Mouse (Mus musculus): ENCODE measurements around the gene Fblim1. TPM values are rescaled to one million over a fixed set of nuclear protein-coding genes. Genes with fewer than 3 reads are reported as not detected.

Fblim1 gene
- polyA plus RNA-seq, 1 experiment from 2014 or later, result 76.1 TPM

- peaks cover 23% of the 10 kb centered on the region for H3K4me1 ChIP-seq (replicated peaks; ENCODE audit: control insufficient read depth, insufficient read depth, low read length)
- peak; percentile 82 for ATAC-seq (ENCODE audit: low read depth)
- H3K27me3 ChIP-seq (ENCODE audit: control insufficient read depth, insufficient read depth, low read depth, low read length), result no peaks in the 10 kb centered on the region
- H3K27ac ChIP-seq (ENCODE audit: low read length), result peak overlapping the region; percentile 93
- H3K36me3 ChIP-seq (ENCODE audit: control insufficient read depth, insufficient read depth, low read length), result peaks cover 10% of the 10 kb centered on the region
- peak overlapping the region; percentile 86 for H3K9ac ChIP-seq (ENCODE audit: low read length)
- H3K4me3 ChIP-seq (ENCODE audit: low read length), result peak overlapping the region; percentile 74
- WGBS, result 1% methylated on average over 19 of the region's 19 CpGs
- peak overlapping the region; percentile 90 for H3K4me2 ChIP-seq (ENCODE audit: low read depth, low read length)
- H3K9me3 ChIP-seq (ENCODE audit: control insufficient read depth, low read length), result no peaks in the 10 kb centered on the region
Measured at GRCm38 (mm10) chr4:141598199-141598893, 7.5 kb downstream of the Fblim1 start.

GRCm38 (mm10) chr4:141596700-141597328 lies 9.1 kb downstream of the Fblim1 start:
- Histone ChIP-seq H3K27me3 (ENCODE audit: control insufficient read depth, insufficient read depth, low read depth, low read length) (no peaks in the 10 kb centered on the region), H3K27ac (ENCODE audit: low read length) (no peak overlapping the region), H3K9ac (ENCODE audit: low read length) (peak overlapping the region; percentile 4; the same call in 1 of the 2 replicates), H3K36me3 (ENCODE audit: control insufficient read depth, insufficient read depth, low read length) (peaks cover 20% of the 10 kb centered on the region), H3K4me1 (replicated peaks; ENCODE audit: control insufficient read depth, insufficient read depth, low read length) (peaks cover 18% of the 10 kb centered on the region), H3K4me3 (ENCODE audit: low read length) (no peak overlapping the region), H3K4me2 (ENCODE audit: low read depth, low read length) (no peak overlapping the region), H3K9me3 (ENCODE audit: control insufficient read depth, low read length) (no peaks in the 10 kb centered on the region)
- no peak for ATAC-seq (ENCODE audit: low read depth)
- 80% methylated on average over 8 of the region's 8 CpGs for WGBS

GRCm38 (mm10) chr4:141595605-141596268 lies 10.2 kb downstream of the Fblim1 start:
- no peak for ATAC-seq (ENCODE audit: low read depth)
- Histone ChIP-seq H3K4me1 (replicated peaks; ENCODE audit: control insufficient read depth, insufficient read depth, low read length) (peaks cover 15% of the 10 kb centered on the region), H3K9ac (ENCODE audit: low read length) (no peak overlapping the region), H3K27ac (ENCODE audit: low read length) (no peak overlapping the region), H3K4me2 (ENCODE audit: low read depth, low read length) (no peak overlapping the region), H3K9me3 (ENCODE audit: control insufficient read depth, low read length) (no peaks in the 10 kb centered on the region), H3K4me3 (ENCODE audit: low read length) (no peak overlapping the region), H3K36me3 (ENCODE audit: control insufficient read depth, insufficient read depth, low read length) (peaks cover 24% of the 10 kb centered on the region), H3K27me3 (ENCODE audit: control insufficient read depth, insufficient read depth, low read depth, low read length) (no peaks in the 10 kb centered on the region)
- WGBS, result 64% methylated on average over 9 of the region's 9 CpGs

GRCm38 (mm10) chr4:141595138-141595537 lies 10.8 kb downstream of the Fblim1 start:
- ATAC-seq (ENCODE audit: low read depth), result no peak
- H3K4me3 ChIP-seq (ENCODE audit: low read length), result no peak overlapping the region
- H3K27me3 ChIP-seq (ENCODE audit: control insufficient read depth, insufficient read depth, low read depth, low read length), result no peaks in the 10 kb centered on the region
- no peak overlapping the region for H3K4me2 ChIP-seq (ENCODE audit: low read depth, low read length)
- no peak overlapping the region for H3K9ac ChIP-seq (ENCODE audit: low read length)
- H3K36me3 ChIP-seq (ENCODE audit: control insufficient read depth, insufficient read depth, low read length), result peaks cover 26% of the 10 kb centered on the region
- 87% methylated on average over 11 of the region's 11 CpGs for WGBS
- no peaks in the 10 kb centered on the region for H3K9me3 ChIP-seq (ENCODE audit: control insufficient read depth, low read length)
- H3K4me1 ChIP-seq (replicated peaks; ENCODE audit: control insufficient read depth, insufficient read depth, low read length), result peaks cover 11% of the 10 kb centered on the region
- H3K27ac ChIP-seq (ENCODE audit: low read length), result no peak overlapping the region

- Histone ChIP-seq H3K27ac (ENCODE audit: low read length) (no peak overlapping the region), H3K9me3 (ENCODE audit: control insufficient read depth, low read length) (no peaks in the 10 kb centered on the region), H3K27me3 (ENCODE audit: control insufficient read depth, insufficient read depth, low read depth, low read length) (no peaks in the 10 kb centered on the region), H3K4me1 (replicated peaks; ENCODE audit: control insufficient read depth, insufficient read depth, low read length) (no peaks in the 10 kb centered on the region), H3K4me3 (ENCODE audit: low read length) (no peak overlapping the region), H3K4me2 (ENCODE audit: low read depth, low read length) (no peak overlapping the region), H3K36me3 (ENCODE audit: control insufficient read depth, insufficient read depth, low read length) (peaks cover 39% of the 10 kb centered on the region), H3K9ac (ENCODE audit: low read length) (no peak overlapping the region)
- 19% methylated on average over 3 of the region's 3 CpGs for WGBS
- no peak for ATAC-seq (ENCODE audit: low read depth)
Measured at GRCm38 (mm10) chr4:141591547-141591946, 14.3 kb downstream of the Fblim1 start.

GRCm38 (mm10) chr4:141583919-141584318 lies 22.0 kb downstream of the Fblim1 start:
- Histone ChIP-seq H3K4me2 (ENCODE audit: low read depth, low read length) (no peak overlapping the region), H3K4me1 (replicated peaks; ENCODE audit: control insufficient read depth, insufficient read depth, low read length) (no peaks in the 10 kb centered on the region), H3K27me3 (ENCODE audit: control insufficient read depth, insufficient read depth, low read depth, low read length) (no peaks in the 10 kb centered on the region), H3K9me3 (ENCODE audit: control insufficient read depth, low read length) (no peaks in the 10 kb centered on the region), H3K4me3 (ENCODE audit: low read length) (no peak overlapping the region), H3K9ac (ENCODE audit: low read length) (no peak overlapping the region), H3K36me3 (ENCODE audit: control insufficient read depth, insufficient read depth, low read length) (peaks cover 49% of the 10 kb centered on the region), H3K27ac (ENCODE audit: low read length) (no peak overlapping the region)
- WGBS, result 88% methylated on average over 8 of the region's 8 CpGs
- ATAC-seq (ENCODE audit: low read depth), result no peak

GRCm38 (mm10) chr4:141581051-141581450 lies 24.8 kb downstream of the Fblim1 start:
- Histone ChIP-seq H3K9ac (ENCODE audit: low read length) (no peak overlapping the region), H3K4me2 (ENCODE audit: low read depth, low read length) (no peak overlapping the region), H3K27ac (ENCODE audit: low read length) (no peak overlapping the region), H3K4me3 (ENCODE audit: low read length) (no peak overlapping the region), H3K36me3 (ENCODE audit: control insufficient read depth, insufficient read depth, low read length) (peaks cover 63% of the 10 kb centered on the region), H3K9me3 (ENCODE audit: control insufficient read depth, low read length) (peaks cover 2% of the 10 kb centered on the region; the same call in 1 of the 2 replicates), H3K4me1 (replicated peaks; ENCODE audit: control insufficient read depth, insufficient read depth, low read length) (no peaks in the 10 kb centered on the region), H3K27me3 (ENCODE audit: control insufficient read depth, insufficient read depth, low read depth, low read length) (no peaks in the 10 kb centered on the region)
- WGBS, result 90% methylated on average over 13 of the region's 13 CpGs
- ATAC-seq (ENCODE audit: low read depth), result no peak

- Histone ChIP-seq H3K4me1 (replicated peaks; ENCODE audit: control insufficient read depth, insufficient read depth, low read length) (peaks cover 9% of the 10 kb centered on the region), H3K9ac (ENCODE audit: low read length) (no peak overlapping the region), H3K36me3 (ENCODE audit: control insufficient read depth, insufficient read depth, low read length) (peaks cover 53% of the 10 kb centered on the region), H3K4me3 (ENCODE audit: low read length) (no peak overlapping the region), H3K27me3 (ENCODE audit: control insufficient read depth, insufficient read depth, low read depth, low read length) (no peaks in the 10 kb centered on the region), H3K4me2 (ENCODE audit: low read depth, low read length) (no peak overlapping the region), H3K9me3 (ENCODE audit: control insufficient read depth, low read length) (peaks cover 2% of the 10 kb centered on the region; the same call in 1 of the 2 replicates), H3K27ac (ENCODE audit: low read length) (0 out of 2 replicates have a peak overlapping the region, but pooled peaks have one; percentile 10)
- no peak for ATAC-seq (ENCODE audit: low read depth)
- WGBS, result 11% methylated on average over 3 of the region's 3 CpGs
Measured at GRCm38 (mm10) chr4:141578833-141579232, 27.1 kb downstream of the Fblim1 start.

GRCm38 (mm10) chr4:141576877-141577276 lies 29.0 kb downstream of the Fblim1 start:
- Histone ChIP-seq H3K9me3 (ENCODE audit: control insufficient read depth, low read length) (peaks cover 2% of the 10 kb centered on the region; the same call in 1 of the 2 replicates), H3K4me1 (replicated peaks; ENCODE audit: control insufficient read depth, insufficient read depth, low read length) (peaks cover 17% of the 10 kb centered on the region), H3K9ac (ENCODE audit: low read length) (no peak overlapping the region), H3K36me3 (ENCODE audit: control insufficient read depth, insufficient read depth, low read length) (peaks cover 40% of the 10 kb centered on the region), H3K27ac (ENCODE audit: low read length) (no peak overlapping the region), H3K4me2 (ENCODE audit: low read depth, low read length) (no peak overlapping the region), H3K27me3 (ENCODE audit: control insufficient read depth, insufficient read depth, low read depth, low read length) (no peaks in the 10 kb centered on the region), H3K4me3 (ENCODE audit: low read length) (no peak overlapping the region)
- ATAC-seq (ENCODE audit: low read depth), result no peak
- 95% methylated on average over 7 of the region's 7 CpGs for WGBS

Measured in lung, embryonic 16.5 days (tissue).